8 mouse cellular contexts compared by ENCODE assay signal in genomic region chr10:121428011-121428711, GRCm38 (mm10). TPM values are rescaled to one million over a fixed set of nuclear protein-coding genes. Genes with fewer than 3 reads are reported as not detected.
DNase-seq lines count a peak whose midpoint lies in the region; ATAC-seq and TF ChIP-seq lines count a peak whose summit lies in the region.

No protein-coding gene starts in this region.

- H3K9ac ChIP-seq in kidney, embryonic 16.5 days (replicated peaks; ENCODE audit: low read length): no peak overlapping the region
- H3K9ac ChIP-seq in intestine, embryonic 16.5 days (ENCODE audit: low read depth, low read length): no peak overlapping the region

- no peak for TF ChIP-seq CTCF in bone marrow, adult 2 months (IDR thresholded peaks at IDR 0.05; ENCODE audit: control insufficient read depth, insufficient read depth, low read length)

- H3K4me3 ChIP-seq in kidney, embryonic 16.5 days (ENCODE audit: low read length): no peak overlapping the region
- no peak overlapping the region for H3K4me3 ChIP-seq in bone marrow, adult 2 months (replicated peaks; ENCODE audit: control insufficient read depth, low read depth, low read length)
- no peak overlapping the region for H3K4me3 ChIP-seq in intestine, embryonic 16.5 days (ENCODE audit: low read length)

- H3K4me1 ChIP-seq in kidney, embryonic 16.5 days (ENCODE audit: insufficient read depth, low read length): peaks cover 90% of the 10 kb centered on the region
- H3K4me1 ChIP-seq in bone marrow, adult 2 months (ENCODE audit: control insufficient read depth, insufficient read depth, low read length): peaks cover 26% of the 10 kb centered on the region
- H3K4me1 ChIP-seq in intestine, embryonic 16.5 days (ENCODE audit: control insufficient read depth, insufficient read depth, low read length): peaks cover 89% of the 10 kb centered on the region

- 60% methylated on average over 15 of the region's 15 CpGs for WGBS in kidney, embryonic 16.5 days
- WGBS in bone marrow, adult 2 months: 81% methylated on average over 15 of the region's 15 CpGs
- 81% methylated on average over 15 of the region's 15 CpGs for WGBS in intestine, embryonic 16.5 days

- no peak for TF ChIP-seq POLR2A in bone marrow, adult 2 months (IDR thresholded peaks at IDR 0.05; ENCODE audit: borderline replicate concordance, control insufficient read depth, low read depth, low read length)

- no peak overlapping the region for H3K4me2 ChIP-seq in kidney, embryonic 16.5 days (replicated peaks; ENCODE audit: low read depth, low read length)
- no peak overlapping the region for H3K4me2 ChIP-seq in intestine, embryonic 16.5 days (ENCODE audit: low read depth, low read length)

- H3K36me3 ChIP-seq in kidney, embryonic 16.5 days (ENCODE audit: insufficient read depth, low read length): no peaks in the 10 kb centered on the region
- H3K36me3 ChIP-seq in intestine, embryonic 16.5 days (ENCODE audit: control insufficient read depth, insufficient read depth, low read length): no peaks in the 10 kb centered on the region

- H3K27me3 ChIP-seq in kidney, embryonic 16.5 days (ENCODE audit: insufficient read depth, low read length): no peaks in the 10 kb centered on the region
- no peaks in the 10 kb centered on the region for H3K27me3 ChIP-seq in intestine, embryonic 16.5 days (replicated peaks; ENCODE audit: control insufficient read depth, insufficient read depth, low read length)

- ATAC-seq in kidney, embryonic 16.5 days (ENCODE audit: low FRiP score, low TSS enrichment): no peak
- no peak for ATAC-seq in intestine, embryonic 16.5 days

- H3K27ac ChIP-seq in kidney, embryonic 16.5 days (ENCODE audit: low read length): peak overlapping the region; percentile 93
- peak overlapping the region; percentile 13 for H3K27ac ChIP-seq in bone marrow, adult 2 months (ENCODE audit: control insufficient read depth, insufficient read depth, low read depth, low read length, poor library complexity)
- peak overlapping the region; percentile 80 for H3K27ac ChIP-seq in intestine, embryonic 16.5 days (ENCODE audit: low read length)

- no peaks in the 10 kb centered on the region for H3K9me3 ChIP-seq in kidney, embryonic 16.5 days (ENCODE audit: low read length)
- H3K9me3 ChIP-seq in intestine, embryonic 16.5 days (ENCODE audit: control insufficient read depth, low read length): no peaks in the 10 kb centered on the region

- no peak for DNase-seq in kidney, adult 18-20 months
- DNase-seq in 416B (ENCODE audit: low read depth): peak; percentile 71
- DNase-seq in embryo, embryonic 10 days (ENCODE audit: low spot score): no peak
- no peak for DNase-seq in spleen, adult 12 weeks (ENCODE audit: low spot score)
- DNase-seq in spleen, postnatal 36 days (ENCODE audit: low spot score in 2 of 2): no peak

RNA-seq across cellular contexts. Expression of gene Rassf3, which starts 48.0 kb away (rescaled TPM):
- 14.8 and 15.2 TPM in 2 replicates for polyA plus RNA-seq in kidney, embryonic 16.5 days (2015; fragmentation: Nextera tagmentation; extraction: Ambion mirVana)
- 18.8 and 41.2 TPM in 2 replicates for polyA plus RNA-seq in bone marrow, adult 2 months (2011; ENCODE audit: insufficient read depth, insufficient read length, low replicate concordance, missing spikeins)
- 15.7 and 22.2 TPM in 2 replicates for polyA plus RNA-seq in intestine, embryonic 16.5 days (2015; fragmentation: Nextera tagmentation; extraction: Ambion mirVana)

Comparison
In these comparisons a context has a peak if more than half of its experiments do, and no peak if none do; other contexts are left out.
1. H3K27ac ChIP-seq: peak in every context shown above with its lines; median percentile 93 in kidney, embryonic 16.5 days; 80 in intestine, embryonic 16.5 days; 13 in bone marrow, adult 2 months.